Mouse (Mus musculus): ENCODE measurements at regions not wholly inside any gene's neighbourhood (a gene's known extent, or its start where the extent isn't known, plus 50 kb on each side); places are given as distances from the start of the nearest gene placed in this dataset.

DNA sequence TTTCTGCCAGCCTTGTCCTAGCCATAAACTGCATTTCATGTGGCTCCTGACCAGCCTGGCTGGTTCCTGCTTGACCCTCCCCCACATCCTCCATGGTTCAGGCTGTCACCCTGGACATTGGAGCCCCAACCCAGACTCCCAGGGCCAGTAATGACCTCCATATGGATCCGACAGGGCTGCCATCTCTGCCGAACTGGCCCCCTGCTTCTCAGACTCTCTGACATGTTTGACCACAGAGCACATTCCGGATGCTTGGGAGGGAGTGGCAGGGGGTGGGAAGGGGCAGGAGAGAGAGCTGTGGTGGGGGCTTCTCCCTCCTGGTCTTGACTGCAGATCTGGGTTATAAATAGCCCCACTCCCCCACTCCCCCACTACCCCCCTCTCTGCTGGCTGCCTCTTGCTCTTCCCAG lies 59.0 kb upstream of the Actrt2 start:
- in situ Hi-C loops (cut with MboI, MseI): no loop called here

DNA sequence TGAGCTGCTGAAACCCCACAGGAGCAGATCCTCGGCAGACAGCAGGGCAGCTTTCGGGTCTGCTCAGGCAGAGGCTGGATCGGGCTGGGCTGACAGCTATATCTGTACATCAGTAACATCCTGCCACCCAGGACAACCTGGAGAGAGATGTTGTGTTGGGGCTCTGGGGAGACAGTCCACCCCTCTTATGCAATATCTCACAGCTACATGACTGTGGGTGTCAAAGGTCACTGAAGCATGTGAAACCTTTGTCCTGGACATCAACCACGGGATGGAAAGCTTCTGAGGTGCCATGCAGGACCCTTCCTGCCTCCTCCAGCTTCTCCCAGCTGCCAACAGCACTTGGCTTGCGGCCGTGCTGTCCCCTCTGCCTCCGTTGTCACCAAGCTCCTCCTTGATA lies 60.3 kb upstream of the Actrt2 start:
- in situ Hi-C loops (cut with MboI, MseI): no loop called here

DNA sequence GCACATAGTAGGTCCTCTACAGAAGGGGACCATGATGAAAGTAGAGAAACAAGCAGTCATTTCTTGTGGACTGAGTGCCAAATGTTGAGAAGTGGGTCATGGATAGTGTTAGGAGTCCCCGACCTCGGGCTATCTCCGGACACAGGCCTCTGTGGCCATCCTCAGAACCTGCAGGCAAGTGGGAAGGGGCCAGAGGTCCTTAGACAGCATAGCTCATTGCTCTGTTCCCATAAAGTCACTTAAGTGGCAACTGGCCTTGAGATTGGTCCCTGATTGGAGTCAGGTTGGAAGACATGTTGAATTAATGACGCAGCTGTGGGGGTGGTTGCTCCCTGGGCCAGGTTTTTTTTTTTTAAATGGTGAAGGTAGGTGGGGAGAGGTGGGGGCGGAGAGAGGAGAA lies 63.0 kb upstream of the Actrt2 start:
- in situ Hi-C loops (cut with MboI, MseI): no loop called here

DNA sequence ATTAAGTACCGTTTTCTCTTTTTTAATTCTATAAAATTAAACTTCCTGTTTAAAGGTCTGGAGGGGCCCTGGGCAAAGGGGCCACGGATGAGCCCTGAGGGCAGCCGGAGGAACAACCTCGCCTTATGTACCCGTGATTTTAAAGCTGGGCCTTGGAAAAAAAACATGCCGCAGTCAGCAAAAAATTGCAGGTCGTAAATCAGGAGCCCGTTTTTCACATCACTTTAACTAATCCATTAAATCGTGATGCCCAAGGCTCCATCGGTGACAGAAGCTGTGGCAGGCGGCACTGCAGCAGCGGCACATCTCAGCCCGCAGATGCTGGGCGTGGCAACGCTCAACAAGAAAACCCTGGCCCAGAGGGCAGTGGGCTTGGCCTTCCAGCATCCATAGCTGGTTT lies 63.7 kb upstream of the Actrt2 start:
- in situ Hi-C loops (cut with MboI, MseI): no loop called here

DNA sequence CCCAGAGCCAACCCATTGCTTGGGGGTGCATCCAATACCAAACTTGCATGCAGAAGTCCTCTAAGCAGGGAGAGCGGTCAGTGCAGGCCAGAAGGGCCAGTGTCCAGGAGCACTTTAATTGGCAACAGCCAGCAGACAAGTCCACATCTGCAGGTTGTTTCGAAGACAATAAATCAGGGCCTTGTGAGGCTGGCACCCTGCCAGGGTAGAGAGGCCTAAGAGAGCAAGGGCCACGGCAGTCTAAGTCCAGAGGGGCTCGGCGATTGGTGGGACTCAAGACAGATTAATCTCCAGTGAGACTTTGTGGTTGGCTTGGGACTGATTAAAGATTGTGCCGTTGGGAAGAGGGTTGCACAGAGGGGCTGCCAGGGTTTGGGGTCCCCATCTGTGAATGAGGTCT lies 68.4 kb upstream of the Actrt2 start:
- in situ Hi-C loops (cut with MboI, MseI): no loop called here

DNA sequence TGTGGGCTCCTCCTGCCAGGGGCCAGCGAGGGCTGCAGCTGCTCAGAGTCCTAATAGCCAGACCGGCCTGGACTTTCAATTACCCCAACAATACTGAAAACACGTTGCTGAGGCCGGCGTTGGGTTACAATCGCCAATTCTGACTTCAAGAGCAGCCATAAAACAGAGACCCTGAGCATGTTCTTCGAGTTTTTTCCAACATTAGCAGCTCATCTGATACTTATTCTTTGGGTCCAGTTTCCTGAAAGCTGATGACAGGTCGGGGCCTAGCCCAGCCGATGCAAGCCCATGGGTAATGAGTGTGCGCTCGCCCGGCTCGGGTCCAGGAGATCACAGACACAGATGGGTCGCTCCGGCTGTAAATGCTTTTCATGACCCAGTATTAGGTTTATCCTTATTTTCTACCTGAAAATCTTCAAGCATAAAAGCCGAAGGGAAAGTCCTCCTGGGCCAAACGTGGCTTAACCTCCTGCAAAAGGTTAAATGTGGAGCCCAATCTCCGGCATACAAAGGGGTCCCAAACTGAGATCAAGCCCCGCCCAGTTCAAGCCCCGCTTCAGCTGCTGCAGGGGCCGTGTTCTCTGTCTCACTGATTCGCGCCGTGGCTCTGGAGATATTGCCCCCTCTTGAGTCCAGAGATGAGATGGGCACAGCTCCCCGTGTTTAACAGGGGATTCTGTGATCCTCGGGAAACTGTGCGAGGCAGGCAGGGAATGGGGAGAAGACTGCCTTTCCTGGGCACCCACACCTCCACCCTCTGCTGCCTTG lies 73.6 kb upstream of the Actrt2 start:
- in situ Hi-C loops (cut with MboI, MseI): no loop called here

DNA sequence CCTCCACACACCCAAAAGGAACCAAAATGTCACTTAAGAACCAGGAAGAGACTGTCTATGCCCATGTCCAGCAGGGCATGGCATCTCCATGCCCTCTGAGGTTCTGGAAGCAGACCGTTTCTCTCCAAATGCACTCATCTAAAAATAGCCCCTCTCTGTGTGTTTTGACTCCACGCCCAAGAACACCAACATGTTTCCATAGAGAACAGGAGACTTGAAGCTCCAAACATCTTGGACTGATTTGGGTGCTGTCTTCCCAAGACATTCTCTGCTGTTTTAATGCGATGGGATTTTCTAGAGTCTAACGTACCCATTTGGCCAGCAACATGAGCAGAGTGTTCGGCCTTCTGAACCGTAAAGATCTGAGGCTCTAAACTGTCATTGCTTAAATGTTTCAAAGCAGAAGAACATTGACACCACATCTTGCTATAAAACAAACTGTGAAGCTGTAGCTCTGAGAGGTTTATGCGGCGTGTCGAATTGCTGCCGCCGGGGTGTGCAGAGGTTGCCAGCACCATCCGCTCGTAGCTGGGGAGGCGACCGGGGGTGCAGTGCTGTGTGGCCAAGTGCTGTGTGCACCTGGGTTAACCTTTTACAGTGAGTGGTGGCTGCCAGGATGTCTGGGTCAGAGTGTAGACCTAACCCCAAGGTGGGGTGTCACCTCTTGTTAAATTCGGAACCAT lies 78.8 kb upstream of the Actrt2 start:
- in situ Hi-C loops (cut with MboI, MseI): no loop called here

DNA sequence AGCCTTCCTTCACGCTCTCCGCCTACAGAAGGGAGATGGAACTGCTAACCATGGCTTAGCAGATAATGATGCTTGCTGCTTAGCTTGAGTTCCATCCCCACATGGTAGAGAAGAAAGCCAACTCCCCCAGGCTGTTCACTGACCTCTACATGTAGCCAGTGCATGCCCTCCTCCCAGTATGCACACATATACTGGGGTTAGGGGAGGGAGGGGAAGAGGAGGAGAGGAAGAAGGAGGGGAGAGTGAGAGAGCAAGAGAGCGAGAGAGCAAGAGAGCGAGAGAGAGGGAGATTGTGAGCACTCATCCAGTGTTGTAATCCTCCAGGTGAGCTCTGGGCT lies 79.3 kb upstream of the Actrt2 start:
- in situ Hi-C loops (cut with MboI, MseI): no loop called here

DNA sequence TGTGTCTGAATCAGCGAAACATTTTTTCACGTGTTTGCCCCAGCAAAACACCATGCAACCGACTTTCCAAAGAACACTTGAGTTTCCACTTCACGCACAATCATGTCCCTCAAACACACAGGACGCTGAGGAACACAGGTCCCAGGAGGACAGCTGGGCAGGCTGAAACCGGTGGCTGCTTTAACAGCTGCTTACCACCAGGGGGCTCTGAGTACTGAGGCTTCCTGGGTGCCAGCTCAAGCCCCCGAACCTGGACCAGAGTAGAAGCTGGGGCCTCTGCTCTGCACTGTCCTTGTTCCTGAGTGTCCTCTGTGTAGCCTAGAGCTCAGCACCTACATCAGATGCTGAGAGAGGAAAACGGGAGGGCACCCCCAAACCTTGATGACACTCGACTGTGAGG lies 81.5 kb upstream of the Actrt2 start:
- in situ Hi-C loops (cut with MboI, MseI): no loop called here

DNA sequence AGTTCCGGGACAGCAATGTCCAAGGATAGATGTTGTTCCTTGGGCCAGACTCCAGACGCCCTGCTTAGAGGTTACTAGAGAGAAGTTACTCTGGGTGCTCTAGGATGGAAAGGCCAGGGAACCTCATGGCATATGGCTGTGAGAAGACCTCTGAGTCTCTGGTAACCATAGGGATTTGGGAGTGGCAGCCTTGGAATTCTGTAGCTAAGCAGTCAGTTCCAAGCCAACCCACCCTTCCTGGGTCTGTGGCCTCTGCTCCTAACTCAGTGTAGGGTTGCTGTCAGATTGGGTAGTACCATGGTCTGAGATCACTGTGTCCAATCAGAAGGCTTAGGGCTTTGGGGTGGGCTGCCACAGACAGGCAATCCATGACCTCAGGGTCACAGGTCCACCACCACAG lies 82.3 kb upstream of the Actrt2 start:
- in situ Hi-C loops (cut with MboI, MseI): no loop called here

DNA sequence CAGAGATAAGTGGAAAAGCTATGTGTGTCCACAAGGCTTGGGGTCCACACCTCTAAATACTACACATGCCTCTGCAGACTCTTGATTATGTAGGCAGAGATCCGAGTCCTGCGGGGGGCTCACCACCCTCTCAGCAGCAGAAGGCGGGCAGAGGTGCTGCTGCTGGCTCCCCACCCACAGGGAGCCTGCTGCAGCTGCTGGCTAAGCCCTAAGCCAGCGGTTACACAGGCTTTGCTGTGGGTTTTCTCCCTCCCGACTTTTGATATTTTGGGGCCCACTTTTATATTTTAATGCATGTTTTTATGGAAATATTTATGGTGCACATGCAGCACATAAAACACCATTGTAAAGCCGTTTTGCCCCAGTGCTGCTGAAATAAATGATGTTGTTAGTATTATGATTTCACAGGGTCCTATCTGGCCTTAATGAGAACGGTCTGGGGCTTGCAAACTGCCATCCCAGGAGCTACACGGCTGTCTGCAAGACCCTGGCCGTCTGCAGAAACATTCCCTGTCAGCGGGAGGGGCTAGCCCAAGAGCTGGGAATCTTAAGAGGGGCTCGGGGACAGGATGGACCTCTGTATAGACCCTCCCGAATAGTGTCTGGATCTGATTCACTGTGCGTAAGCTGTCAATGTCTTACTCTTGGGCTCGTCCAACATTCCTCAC lies 82.9 kb upstream of the Actrt2 start:
- in situ Hi-C loops (cut with MboI, MseI): no loop called here

DNA sequence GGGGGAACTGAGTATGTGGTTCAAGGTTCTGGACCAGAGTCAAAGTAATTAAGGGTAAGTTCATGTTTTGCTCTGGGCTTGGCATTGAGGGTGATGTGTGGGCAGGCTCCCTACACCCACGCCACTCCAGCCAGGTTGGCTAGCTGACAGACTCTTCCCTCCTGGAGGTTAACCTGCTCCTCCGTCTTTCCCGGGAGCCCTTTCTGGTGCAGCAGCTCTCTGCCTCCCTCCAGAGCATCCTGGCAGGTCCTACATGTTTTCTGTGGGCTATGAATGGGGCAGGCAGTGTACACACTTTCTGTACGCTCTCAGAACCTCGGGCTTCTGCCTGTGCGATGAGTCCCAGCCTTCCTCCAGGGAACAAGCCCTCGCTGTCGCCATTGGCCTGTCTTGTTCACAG lies 82.8 kb upstream of the Ttc34 start:
- in situ Hi-C loops (cut with MboI, MseI): no loop called here

DNA sequence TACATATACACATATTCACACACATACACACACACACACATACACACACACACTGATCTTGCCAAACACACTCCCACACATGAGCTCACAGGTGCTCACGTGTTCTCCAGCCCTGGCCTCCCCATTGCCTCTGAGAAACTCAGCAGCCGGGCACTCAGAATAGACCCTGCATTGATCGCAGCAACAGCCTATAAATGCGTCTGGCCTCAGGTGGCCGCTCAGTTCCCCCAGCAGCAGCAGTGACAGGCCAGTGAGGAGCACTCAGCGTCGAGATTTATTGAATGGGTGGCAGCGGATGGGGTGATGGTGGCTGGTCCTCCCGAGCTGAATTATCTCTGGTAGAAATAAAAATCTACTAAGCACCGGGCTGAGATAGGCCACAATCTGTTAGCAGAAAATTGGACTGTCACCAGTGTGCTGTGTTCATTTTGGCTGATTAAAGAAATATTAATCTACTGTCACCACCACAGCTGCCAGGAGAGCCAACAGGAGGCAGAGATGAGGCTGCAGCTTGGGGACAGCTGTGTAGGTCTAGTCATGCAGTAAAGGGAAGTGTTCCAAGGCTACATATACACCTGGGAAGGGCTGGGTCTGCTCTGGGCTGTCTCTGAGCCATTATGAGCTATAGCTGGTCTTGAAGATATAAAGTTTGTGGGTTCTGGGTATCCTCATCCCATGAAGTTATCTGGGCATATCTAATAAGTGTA lies 80.4 kb upstream of the Ttc34 start:
- in situ Hi-C loops (cut with MboI, MseI): no loop called here

DNA sequence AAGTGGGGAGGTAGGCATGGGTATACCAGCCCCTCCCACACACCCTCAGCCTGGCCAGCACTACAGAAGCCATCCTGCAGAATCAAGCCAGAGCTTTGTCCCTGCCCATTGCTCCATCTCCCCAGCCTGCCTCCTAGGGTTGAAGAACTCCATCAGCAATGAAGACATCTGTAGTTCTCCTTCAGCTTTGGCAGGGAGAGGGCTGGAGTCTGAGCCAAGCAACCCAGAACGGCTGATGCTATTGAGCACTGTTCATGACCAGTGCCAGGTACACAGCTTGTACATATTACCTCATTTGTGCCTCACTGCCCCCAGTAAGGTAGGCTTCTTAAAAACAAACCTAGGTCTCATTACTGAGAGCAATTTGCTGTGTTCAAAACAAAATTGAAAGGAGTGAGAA lies 77.4 kb upstream of the Ttc34 start:
- in situ Hi-C loops (cut with MboI, MseI): loop anchor here (10.0 kb wide), 1 partner anchor 215 kb away; no protein-coding TSS in a partner anchor

DNA sequence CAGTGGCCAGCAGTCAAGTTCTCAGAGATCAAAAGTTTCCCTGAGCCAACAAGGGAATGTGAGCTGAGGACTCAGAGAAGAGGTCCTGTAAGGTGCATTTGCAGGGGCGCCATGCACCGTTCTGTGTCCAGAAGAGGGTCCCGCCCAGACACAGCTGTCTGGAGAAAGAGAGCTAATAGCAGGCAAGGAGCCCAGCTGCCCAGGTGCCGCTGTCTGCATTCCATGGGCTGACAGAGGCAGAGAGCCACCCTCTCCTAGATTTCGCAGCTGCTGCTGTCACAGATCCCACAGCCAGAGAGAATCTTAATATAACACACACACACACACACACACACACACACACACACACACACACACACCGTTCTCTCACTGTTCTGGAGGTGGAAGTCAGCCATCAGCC lies 73.0 kb upstream of the Ttc34 start:
- in situ Hi-C loops (cut with MboI, MseI): loop anchor here (10.0 kb wide), 1 partner anchor 219 kb away; no protein-coding TSS in a partner anchor

DNA sequence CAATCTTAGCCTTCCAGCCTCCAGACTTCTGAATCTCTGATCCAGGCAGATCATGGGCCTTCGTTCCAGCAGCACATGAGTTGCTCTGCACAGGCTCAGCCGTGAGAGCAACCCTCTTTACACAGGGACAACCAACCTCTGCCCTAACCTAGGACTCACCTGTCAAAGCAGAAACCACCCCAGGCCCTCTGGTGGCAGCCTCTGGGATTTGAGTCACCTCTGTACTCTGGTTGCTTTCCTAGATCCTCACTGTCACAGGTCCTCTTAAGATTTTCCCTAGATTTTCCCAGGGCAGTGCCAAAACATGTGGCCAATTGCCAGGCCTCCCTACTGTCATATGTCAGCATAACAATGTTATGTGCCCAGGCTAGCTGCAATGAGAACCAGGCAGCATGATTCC lies 71.1 kb upstream of the Ttc34 start:
- in situ Hi-C loops (cut with MboI, MseI): loop anchor here (10.0 kb wide), 1 partner anchor 221 kb away; no protein-coding TSS in a partner anchor

DNA sequence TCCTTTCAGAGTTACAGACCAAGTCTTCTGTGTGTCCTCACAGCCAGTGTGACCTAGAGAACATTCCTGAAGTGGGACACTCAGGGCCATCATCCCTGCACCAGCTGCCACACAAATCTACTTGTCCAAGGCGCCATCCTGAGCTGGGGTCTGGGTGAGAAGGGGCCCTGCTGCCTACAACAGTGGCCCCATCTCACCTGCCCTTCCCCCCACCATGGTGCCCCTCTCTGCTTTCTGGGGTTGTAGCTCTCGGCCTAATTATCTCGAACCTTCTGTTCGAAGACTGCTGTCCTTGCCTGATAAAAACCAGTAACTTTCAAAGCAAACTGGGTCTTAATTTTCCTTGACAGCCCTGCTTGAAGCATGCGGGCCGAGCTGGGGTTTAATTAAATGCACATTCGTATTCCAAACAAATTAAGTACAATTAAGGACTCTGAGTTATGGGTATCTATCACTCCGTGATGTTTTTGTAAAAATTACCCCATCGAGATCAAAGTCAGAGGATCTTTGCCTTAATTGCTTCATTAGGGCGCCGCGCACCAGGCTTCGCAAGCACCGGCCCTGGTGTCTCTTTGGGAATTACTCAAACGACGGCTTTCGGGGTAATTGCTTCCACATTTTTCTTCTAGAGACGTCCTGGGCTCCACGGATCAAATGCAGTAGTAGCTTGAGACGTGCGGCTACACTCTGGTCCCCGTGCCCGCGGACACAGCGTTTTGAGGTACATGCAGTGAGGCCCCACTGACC lies 65.8 kb upstream of the Ttc34 start:
- in situ Hi-C loops (cut with MboI, MseI): no loop called here

DNA sequence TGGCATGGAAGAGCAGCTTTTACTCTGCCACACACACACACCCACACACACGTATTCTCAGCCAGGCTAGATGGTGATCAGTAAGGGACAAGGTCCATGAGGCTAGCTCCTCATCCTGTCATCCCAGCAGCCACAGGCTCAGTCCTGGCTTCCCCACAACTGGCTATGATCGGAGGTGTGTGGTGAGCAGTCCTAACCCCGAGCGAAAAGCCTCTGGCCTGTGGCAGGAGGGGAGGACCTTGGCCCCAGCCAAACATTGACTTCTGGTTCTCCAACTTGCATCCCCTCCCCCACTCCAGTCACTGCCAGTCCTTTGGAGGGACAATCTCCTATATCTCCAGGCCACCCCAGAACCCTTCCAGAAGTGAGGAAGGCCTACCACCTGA lies 65.2 kb upstream of the Ttc34 start:
- in situ Hi-C loops (cut with MboI, MseI): no loop called here

DNA sequence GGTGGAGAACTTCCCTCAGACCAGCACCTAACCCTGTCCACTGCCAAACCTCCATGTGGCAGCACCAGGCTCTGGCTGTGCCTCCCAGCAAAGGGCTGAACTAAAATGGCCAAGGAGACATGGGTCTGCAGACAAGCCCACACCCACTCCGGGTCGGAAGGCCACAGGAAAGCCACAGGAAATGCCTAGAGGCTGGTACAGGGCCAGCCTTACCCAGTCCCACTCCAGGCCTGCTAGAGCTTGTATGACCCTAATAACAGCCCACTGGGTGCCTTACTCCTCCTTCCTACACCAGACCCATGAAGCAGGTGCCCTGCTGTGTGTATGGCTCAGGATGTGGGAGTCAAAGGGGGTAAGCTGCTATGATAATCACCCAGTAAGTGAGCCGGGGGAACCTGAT lies 63.4 kb upstream of the Ttc34 start:
- in situ Hi-C loops (cut with MboI, MseI): no loop called here

DNA sequence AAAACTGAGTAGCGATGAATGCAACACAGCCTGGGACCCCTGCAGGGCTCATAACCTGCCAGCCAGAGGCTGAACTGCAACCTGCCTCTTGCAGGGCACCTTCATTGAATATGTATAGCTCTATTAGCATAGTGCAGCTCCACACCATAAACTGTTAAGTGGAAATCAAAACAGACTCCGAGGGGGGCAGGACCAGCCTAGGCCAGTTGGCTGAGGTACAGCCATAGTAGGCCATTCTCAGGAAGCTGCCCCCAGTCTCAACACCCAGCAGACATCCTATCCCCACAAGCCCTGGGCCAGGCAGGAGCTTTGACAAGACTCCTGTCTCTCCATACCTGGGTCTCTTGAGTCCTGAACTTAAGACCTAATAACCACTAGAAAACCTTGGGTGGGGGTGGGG lies 62.9 kb upstream of the Ttc34 start:
- in situ Hi-C loops (cut with MboI, MseI): no loop called here

DNA sequence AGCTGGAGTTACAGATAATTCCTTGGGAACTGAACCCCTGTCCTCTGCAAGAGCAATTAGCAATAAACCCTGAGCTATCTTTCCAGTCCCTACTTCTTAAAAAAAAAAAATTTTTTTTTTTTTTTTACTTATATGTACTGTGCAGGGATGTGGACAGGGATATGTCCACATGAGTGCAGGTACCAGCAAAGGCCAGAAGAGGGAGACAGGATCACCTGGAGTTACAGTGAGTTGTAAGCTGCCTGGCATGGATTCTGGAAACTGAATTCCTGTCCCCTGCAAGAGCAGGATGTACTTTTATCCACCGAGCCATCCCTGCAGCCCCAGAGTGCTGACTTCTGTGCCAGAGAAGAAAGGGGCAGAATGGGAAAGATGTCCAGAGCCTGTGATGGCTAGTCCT lies 58.4 kb upstream of the Ttc34 start:
- in situ Hi-C loops (cut with MboI, MseI): no loop called here

DNA sequence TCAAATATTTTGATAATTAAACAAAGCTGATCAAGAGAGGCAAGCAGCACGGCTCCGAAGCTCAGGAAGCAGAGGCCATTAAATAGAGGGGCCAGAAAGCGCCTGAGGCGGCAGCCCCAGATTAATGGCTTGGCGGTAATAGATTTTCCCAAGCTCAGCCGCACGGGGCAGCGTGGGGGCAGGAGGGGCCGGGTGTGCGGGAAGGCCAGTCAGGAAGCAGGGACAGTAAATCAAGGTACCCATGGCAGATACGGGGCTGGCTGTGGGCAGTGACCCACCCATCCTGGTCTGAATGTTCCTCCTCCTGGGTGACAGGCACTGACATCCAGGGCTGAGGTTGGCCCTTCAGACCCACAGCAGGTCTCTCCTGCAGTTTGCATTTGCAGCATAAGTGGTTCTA lies 55.9 kb upstream of the Ttc34 start:
- in situ Hi-C loops (cut with MboI, MseI): no loop called here
